Mouse (Mus musculus): ENCODE measurements around the gene Hist1h2af.

DNA sequence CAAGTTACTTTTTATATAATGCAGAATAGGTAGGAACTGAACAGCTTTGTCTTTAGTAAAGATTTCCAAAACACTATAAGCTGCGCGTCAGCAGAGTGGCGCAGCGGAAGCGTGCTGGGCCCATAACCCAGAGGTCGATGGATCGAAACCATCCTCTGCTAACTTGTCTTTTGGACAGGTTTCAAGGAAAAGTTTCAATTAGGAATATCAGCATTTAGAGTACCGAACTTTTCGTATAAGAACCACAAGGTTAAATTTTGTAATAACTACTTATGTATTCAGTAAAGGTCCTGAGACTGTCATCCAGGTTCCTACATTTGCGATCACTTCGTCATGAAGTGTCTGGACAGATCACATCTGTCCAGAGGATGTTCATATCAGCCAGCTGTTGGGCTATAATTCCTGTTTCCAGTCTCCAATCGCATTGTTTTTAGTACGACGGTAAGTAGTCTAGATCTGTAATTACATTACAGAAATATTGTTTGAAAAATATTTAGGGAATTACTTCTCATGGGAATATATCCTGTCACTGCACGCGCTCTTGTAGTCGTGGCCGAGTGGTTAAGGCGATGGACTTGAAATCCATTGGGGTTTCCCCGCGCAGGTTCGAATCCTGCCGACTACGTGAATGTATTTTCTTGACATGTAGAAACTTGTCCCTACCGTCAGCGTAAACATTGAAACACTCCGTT lies 16.0 kb upstream of the Hist1h2af start:
- no peak for TF ChIP-seq CTCF (IDR thresholded peaks at IDR 0.05; ENCODE audit: extremely low read depth, insufficient read depth, low read length)
- TF ChIP-seq POLR2A (IDR thresholded peaks at IDR 0.05; ENCODE audit: extremely low read depth, insufficient read depth, low read length), result no peak
